Mouse (Mus musculus) midbrain, postnatal 0 days (tissue): ENCODE data around the gene Rims4. TPM values are rescaled to one million over a fixed set of nuclear protein-coding genes. Genes with fewer than 3 reads are reported as not detected.

Source experiments
- ATAC-seq: fragments of 200-750 bp; cut with Nextera tagmentation; 2 replicates; pipeline ENCODE4 v1.8.0; 2017; ENCODE audit warnings: moderate number of reproducible peaks, mild to moderate bottlenecking, moderate TSS enrichment, moderate library complexity; ENCODE audit not compliant: low FRiP score
- DNase-seq: peaks from one replicate; pipeline ENCODE4 v3.0.0-alpha.2; 2015; ENCODE audit warnings: low spot score
- H3K27ac ChIP-seq: fragments of 300-500 bp; sonication (generic); 2 replicates; pipeline ENCODE4 v1.5.1; 2014; ENCODE audit warnings: low read depth, mild to moderate bottlenecking, low read length, mixed read lengths
- H3K27me3 ChIP-seq: fragments of 300-500 bp; sonication (generic); 2 replicates; pipeline ENCODE4 v1.6.1; 2014; ENCODE audit warnings: low read length, control low read depth, mixed read lengths; ENCODE audit not compliant: insufficient read depth
- H3K36me3 ChIP-seq: fragments of 300-500 bp; sonication (generic); 2 replicates; pipeline ENCODE4 v1.6.1; 2014; ENCODE audit warnings: low read length, control low read depth, mixed read lengths; ENCODE audit not compliant: insufficient read depth
- H3K4me1 ChIP-seq: fragments of 300-500 bp; sonication (generic); 2 replicates; pipeline ENCODE4 v1.6.1; 2014; ENCODE audit warnings: mild to moderate bottlenecking, control low read depth, antibody characterized with exemption, low read length, mixed read lengths; ENCODE audit not compliant: insufficient read depth
- H3K4me2 ChIP-seq: fragments of 300-500 bp; sonication (generic); 2 replicates; pipeline ENCODE4 v1.6.1; 2014; ENCODE audit warnings: low read depth, mild to moderate bottlenecking, low read length, mixed read lengths; ENCODE audit not compliant: poor library complexity, severe bottlenecking
- H3K4me3 ChIP-seq: fragments of 300-500 bp; sonication (generic); 2 replicates; pipeline ENCODE4 v1.5.1; 2014; ENCODE audit warnings: low read depth, mild to moderate bottlenecking, low read length, moderate library complexity
- H3K9ac ChIP-seq: fragments of 300-500 bp; sonication (generic); replicated peaks from 2 replicates; pipeline ENCODE4 v1.6.1; 2014; ENCODE audit warnings: mild to moderate bottlenecking, low read length, moderate library complexity, mixed read lengths; ENCODE audit not compliant: poor library complexity, severe bottlenecking
- H3K9me3 ChIP-seq: fragments of 300-500 bp; sonication (generic); 2 replicates; pipeline ENCODE4 v1.6.1; 2016; ENCODE audit warnings: low read length, control low read depth
- CTCF ChIP-seq: IDR thresholded peaks from 2 replicates; pipeline ENCODE4 v1.5.1; 2016; ENCODE audit warnings: antibody characterized with exemption, mild to moderate bottlenecking
- WGBS: fragments of 180-500 bp; shearing (Covaris S2); extraction: QIAGEN DNeasy Blood & Tissue Kit; methylation state at CpG from one replicate; pipeline ENCODE4 v1.1.7; 2014; 5-methylcytosine and 5-hydroxymethylcytosine counted together
- polyA plus RNA-seq: library from polyadenylated mRNA; unstranded; fragments of >200 nt; fragmentation: Nextera tagmentation; extraction: Ambion mirVana; gene quantifications from 2 replicates; pipeline ENCODE4 v1.2.1, GENCODE M21; 2015
- total RNA-seq: library from RNA; depleted of rRNA; stranded (reverse); fragments of >200 nt; gene quantifications from 2 replicates; pipeline ENCODE4 v1.2.3, GENCODE M21; 2014

Gene Rims4
- total and polyA plus RNA-seq, 2 experiments from 2014 or later = 22.8 to 85.3 TPM

- peaks cover 76% of the 10 kb centered on the region for H3K27me3 ChIP-seq
- no peaks in the 10 kb centered on the region for H3K4me1 ChIP-seq
- H3K4me3 ChIP-seq = peak within 1 kb of the TSS; percentile 24
- H3K9me3 ChIP-seq = no peaks in the 10 kb centered on the region
- DNase-seq (peak; percentile 49), ATAC-seq (no peak)
- H3K9ac ChIP-seq = no peak within 1 kb of the TSS
- no peaks in the 10 kb centered on the region for H3K36me3 ChIP-seq
- H3K27ac ChIP-seq = no peak within 1 kb of the TSS
- H3K4me2 ChIP-seq = peak within 1 kb of the TSS; percentile 31
- WGBS = 2% methylated on average over 38 of the region's 38 CpGs
- peak; percentile 78 for TF ChIP-seq CTCF
These were observed 65.0 kb downstream of the Rims4 start, which contains the start of gene Kcnk15 for GRCm38 (mm10) chr2:163853461-163853901. Gene Kcnk15, plus strand, starts transcription at chr2:163853651.

GRCm38 (mm10) chr2:163842043-163842442 is 76.4 kb downstream of the Rims4 start:
- Histone ChIP-seq H3K27ac (no peak overlapping the region), H3K4me2 (no peak overlapping the region)
- 59% methylated on average over 4 of the region's 4 CpGs for WGBS

GRCm38 (mm10) chr2:163839519-163839918 is 79.0 kb downstream of the Rims4 start:
- no peaks in the 10 kb centered on the region for H3K9me3 ChIP-seq
- H3K36me3 ChIP-seq = no peaks in the 10 kb centered on the region
- H3K27me3 ChIP-seq = 0 out of 2 replicates have a peak, but pooled peaks cover 3% of the 10 kb centered on the region
- TF ChIP-seq CTCF = no peak
- 0 out of 2 replicates have a peak, but pooled peaks cover 2% of the 10 kb centered on the region for H3K4me1 ChIP-seq
- 28% methylated on average over 6 of the region's 6 CpGs for WGBS
- ATAC-seq (0 out of 2 replicates have a peak, but pooled peaks have one; percentile 23), DNase-seq (peak; percentile 72)
- no peak overlapping the region for H3K4me2 ChIP-seq
- H3K27ac ChIP-seq = no peak overlapping the region
- H3K9ac ChIP-seq = no peak overlapping the region
- no peak overlapping the region for H3K4me3 ChIP-seq

More at GRCm38 (mm10) chr2:163842043-163842442, 76.4 kb downstream of the Rims4 start:
- ATAC-seq = no peak
- H3K9ac ChIP-seq = no peak overlapping the region
- H3K4me3 ChIP-seq = no peak overlapping the region
- H3K4me1 ChIP-seq = 0 out of 2 replicates have a peak, but pooled peaks cover 2% of the 10 kb centered on the region
- H3K9me3 ChIP-seq = no peaks in the 10 kb centered on the region
- no peak for DNase-seq
- H3K27me3 ChIP-seq = 0 out of 2 replicates have a peak, but pooled peaks cover 3% of the 10 kb centered on the region
- no peaks in the 10 kb centered on the region for H3K36me3 ChIP-seq
- TF ChIP-seq CTCF = no peak

- Histone ChIP-seq H3K27ac (no peak overlapping the region), H3K4me3 (no peak overlapping the region), H3K9me3 (no peaks in the 10 kb centered on the region), H3K4me1 (0 out of 2 replicates have a peak, but pooled peaks cover 2% of the 10 kb centered on the region), H3K4me2 (no peak overlapping the region), H3K36me3 (no peaks in the 10 kb centered on the region), H3K27me3 (0 out of 2 replicates have a peak, but pooled peaks cover 3% of the 10 kb centered on the region), H3K9ac (no peak overlapping the region)
- ATAC-seq (0 out of 2 replicates have a peak, but pooled peaks have one; percentile 27), DNase-seq (peak; percentile 89)
- WGBS = 20% methylated on average over 9 of the region's 9 CpGs
- peak; percentile 100 for TF ChIP-seq CTCF
These were observed 80.4 kb downstream of the Rims4 start for GRCm38 (mm10) chr2:163838043-163838442.

- H3K4me3 ChIP-seq = no peak overlapping the region
- no peaks in the 10 kb centered on the region for H3K9me3 ChIP-seq
- H3K36me3 ChIP-seq = no peaks in the 10 kb centered on the region
- DNase-seq (no peak), ATAC-seq (no peak)
- H3K27ac ChIP-seq = no peak overlapping the region
- H3K27me3 ChIP-seq = no peaks in the 10 kb centered on the region; the same call in 1 of the 2 replicates
- no peak for TF ChIP-seq CTCF
- 59% methylated on average over 1 of the region's 1 CpGs for WGBS
- H3K9ac ChIP-seq = no peak overlapping the region
- no peak overlapping the region for H3K4me2 ChIP-seq
- no peaks in the 10 kb centered on the region for H3K4me1 ChIP-seq
These were observed 87.3 kb downstream of the Rims4 start for GRCm38 (mm10) chr2:163831163-163831562.

GRCm38 (mm10) chr2:163826494-163826893 is 92.0 kb downstream of the Rims4 start:
- H3K9me3 ChIP-seq = no peaks in the 10 kb centered on the region
- no peak overlapping the region for H3K9ac ChIP-seq
- no peaks in the 10 kb centered on the region; the same call in 1 of the 2 replicates for H3K27me3 ChIP-seq
- 60% methylated on average over 5 of the region's 5 CpGs for WGBS
- H3K4me1 ChIP-seq = no peaks in the 10 kb centered on the region
- no peak for ATAC-seq
- no peak for TF ChIP-seq CTCF
- no peak overlapping the region for H3K4me2 ChIP-seq
- H3K36me3 ChIP-seq = no peaks in the 10 kb centered on the region
- no peak overlapping the region for H3K27ac ChIP-seq
- no peak overlapping the region for H3K4me3 ChIP-seq
- no peak for DNase-seq
